Mouse (Mus musculus) spleen, embryonic (tissue): Measurements from ENCODE around the gene Mef2a.
"Not testable (repeated sequence)": the region's sequence is repeated elsewhere in the genome, so short reads cannot be mapped to it uniquely, and the experiment has no call there.

Source experiments
- CTCF ChIA-PET: fragments of 350-600 bp; sonication (Branson Sonifier 250); formaldehyde crosslinking; loops from one replicate; lab custom pipeline; 2022; lab: Charles Lee

The Mef2a gene

DNA sequence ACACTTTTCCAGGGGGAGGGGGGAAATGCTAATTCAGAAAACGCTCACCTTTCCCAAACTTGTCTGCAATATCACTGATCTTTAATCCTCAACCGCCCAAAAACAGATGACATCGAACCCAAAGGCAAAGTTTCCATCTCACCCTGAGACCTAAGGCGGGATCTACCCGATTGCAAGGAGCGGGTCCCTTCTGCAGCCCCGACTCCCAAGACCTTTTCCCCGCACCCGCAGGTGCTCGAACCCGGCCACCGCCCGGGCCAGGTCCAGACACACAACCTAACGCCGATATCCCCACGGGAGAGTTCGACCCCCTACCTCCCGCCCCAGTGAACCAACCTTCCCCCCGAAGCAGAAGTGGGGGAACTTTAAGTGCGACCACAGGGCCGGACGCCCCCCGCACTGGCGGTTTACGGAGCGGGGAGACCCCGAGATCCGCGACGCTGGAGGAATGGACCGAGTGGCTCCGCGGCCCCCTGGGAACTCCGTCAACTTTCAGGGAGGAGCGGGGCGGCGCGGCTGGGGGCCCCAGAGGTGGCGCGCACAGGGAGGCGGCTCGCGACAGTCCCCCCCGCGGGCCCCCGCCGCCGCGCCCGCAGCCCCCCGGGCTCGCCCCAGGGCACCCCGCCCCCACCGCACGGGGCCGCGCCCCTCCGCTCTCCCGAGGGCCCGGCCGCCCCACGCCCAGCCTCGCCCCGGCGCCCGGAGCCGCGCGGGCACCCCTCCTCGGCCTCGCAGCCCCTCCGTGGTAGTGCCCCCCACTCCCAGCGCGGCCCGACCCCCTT lies 576 bp downstream of the Mef2a start:
- CTCF ChIA-PET, result no interaction called here

DNA sequence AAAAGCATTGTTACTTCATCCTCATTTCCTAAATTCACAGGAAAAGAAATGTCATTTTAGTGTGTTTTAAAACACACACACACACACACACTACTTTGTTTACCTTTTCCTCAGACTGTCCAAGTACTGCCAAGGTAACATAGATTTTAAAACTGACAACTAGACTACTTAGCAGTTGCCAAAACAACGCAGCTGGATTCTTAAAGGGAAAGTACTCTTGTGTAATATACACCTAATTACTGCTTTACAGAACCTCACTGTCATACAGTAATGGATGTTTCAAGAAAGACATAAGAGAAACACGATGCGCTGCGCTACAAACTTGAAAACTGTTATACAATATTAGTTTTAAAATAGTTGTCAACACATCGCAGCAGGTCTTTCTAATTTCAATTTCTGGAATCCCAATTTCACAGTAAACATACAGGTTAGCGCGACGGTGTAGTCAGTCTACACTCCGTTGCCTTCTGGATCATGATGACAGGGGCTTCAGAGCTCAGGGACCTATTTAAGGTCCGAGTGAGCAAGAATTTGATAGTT lies 1.2 kb downstream of the Mef2a start:
- CTCF ChIA-PET, result no interaction called here

DNA sequence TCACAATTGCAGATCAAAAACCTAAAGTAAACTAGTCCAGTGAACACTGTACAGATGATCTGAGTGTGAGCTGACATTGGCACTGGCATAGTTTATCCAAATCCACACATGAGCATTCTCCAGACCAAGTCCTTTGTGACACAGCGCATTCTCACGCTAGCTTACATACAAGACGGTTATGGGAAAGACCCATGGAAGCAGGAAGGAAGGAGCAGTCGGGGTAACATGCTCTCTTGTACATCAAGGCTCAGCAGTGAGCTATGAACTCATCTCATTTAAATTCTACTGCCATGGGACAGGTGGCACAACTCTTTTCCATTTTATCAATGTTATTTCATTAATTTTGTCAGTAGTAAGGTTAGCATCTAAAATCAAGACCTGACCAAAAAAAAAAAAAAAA lies 3.0 kb downstream of the Mef2a start:
- CTCF ChIA-PET, result no interaction called here

DNA sequence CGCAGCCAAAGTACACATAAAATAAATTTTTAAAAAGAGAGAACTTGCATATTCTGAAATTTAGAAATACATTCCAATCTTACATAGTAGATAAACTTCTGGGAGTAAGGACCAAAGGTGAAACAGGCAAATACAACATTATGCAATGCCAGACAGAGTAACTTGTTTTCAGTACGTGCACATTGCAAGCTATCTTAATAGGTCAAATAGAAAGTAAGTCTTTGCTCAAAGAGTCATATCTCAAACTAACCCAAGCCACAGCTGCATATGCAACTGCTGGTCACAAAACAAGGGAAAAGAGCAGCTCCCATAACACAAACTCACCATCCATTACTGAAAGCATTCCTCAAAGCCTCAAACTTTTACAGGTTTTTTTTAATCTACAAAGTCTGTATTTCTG lies 4.3 kb downstream of the Mef2a start:
- CTCF ChIA-PET, result no interaction called here

DNA sequence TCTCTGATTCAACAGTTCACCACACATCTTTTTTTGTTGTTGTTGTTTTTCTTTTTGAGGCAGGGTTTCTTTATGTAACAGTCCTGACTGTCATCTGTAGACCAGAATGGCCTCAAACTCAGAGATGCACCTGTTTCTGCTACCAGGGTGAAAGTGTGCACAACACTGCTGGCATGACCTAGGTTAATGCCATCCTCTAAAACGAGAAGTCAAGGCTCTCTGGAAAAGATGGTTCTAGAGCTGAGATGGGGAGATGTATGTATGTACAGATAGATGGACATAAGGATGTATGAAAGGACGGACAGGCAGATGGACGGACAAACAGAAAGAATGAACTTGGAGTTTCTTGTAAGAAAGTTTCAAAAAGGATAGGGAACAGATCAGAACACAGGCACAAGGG lies 12.1 kb downstream of the Mef2a start:
- CTCF ChIA-PET, result interaction anchor here (1.2 kb wide), 1 partner anchor 144 kb away, joined by 3 read pairs; no protein-coding TSS in a partner anchor

DNA sequence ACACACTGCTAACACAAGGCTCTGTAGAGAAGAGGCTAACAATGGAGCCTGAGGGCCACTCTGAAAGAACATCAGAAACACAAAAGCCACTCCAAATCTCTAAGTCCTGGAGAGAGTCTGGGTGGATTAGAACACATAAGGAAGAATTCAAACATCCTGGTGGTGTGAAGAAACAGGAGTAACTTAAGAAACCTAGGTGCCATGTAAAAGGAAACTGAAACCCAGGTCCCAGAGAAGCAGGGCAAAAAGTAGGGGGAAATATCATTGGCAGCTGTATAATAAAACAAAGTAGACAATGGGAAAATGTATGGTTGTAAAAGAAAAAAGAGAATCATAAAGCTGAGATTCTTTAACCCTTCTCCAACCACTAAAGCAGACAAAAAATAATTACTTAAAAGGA lies 12.8 kb downstream of the Mef2a start:
- CTCF ChIA-PET, result interaction anchor here (1.2 kb wide), 1 partner anchor 143 kb away, joined by 3 read pairs; no protein-coding TSS in a partner anchor

DNA sequence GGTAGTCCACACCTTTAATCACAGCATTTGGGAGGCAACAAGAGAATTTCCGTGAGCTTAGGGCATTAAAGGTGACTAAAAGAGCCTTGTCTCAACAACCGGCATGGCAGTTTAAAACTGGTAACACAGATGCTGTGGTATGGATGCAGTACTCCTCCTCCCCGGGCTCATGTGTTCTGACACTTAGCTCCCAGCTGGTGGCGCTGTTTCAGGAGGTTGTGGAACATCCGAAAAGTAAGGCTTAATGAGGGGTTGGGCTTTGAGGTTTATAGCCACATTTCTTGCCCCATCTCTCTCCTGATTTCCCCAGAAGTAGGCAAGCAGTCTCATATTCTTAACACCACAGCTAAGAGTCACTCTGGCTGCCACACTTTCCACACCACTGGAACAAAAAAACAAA lies 16.8 kb downstream of the Mef2a start:
- CTCF ChIA-PET, result interaction anchor here (0.6 kb wide), 1 partner anchor 9 kb away, joined by 3 read pairs; no protein-coding TSS in a partner anchor

DNA sequence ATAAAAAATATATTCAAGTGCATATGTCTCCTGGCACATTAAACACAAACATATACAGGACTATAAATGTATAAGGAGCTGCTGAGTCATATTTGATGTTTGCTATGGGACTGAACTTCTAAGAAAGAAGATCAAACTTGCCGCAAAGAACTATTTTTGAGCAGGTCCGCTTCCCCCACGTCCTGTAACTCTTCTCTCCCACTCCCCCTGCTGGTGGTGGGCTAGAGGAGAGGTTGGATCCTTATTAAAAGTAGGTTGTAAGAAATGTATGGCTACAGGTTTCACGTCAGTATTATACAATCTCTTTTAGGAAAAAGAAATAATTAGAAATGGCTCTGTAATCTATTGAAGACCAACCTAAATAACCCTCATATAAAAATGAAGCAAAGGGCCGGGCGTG lies 19.0 kb downstream of the Mef2a start:
- CTCF ChIA-PET, result no interaction called here

DNA sequence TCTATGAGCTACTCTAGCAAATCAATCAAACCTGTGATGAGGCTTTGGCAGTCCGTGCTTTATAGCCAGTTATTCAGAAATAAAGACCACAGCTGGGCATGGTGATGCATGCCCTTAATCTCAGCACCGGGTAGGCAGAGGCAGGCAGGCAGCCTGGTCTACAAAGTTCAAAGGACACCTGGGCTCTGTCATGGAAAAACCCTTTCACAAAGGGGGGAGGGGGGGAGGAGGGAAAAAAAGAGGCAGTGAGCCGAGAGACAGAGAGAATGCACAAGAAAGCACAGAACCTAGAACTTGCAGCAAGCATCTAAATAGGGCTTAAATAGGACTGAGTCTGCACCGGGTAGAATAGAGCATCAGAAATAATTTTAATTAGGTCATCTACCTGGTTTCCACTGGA lies 19.7 kb downstream of the Mef2a start:
- CTCF ChIA-PET, result no interaction called here

DNA sequence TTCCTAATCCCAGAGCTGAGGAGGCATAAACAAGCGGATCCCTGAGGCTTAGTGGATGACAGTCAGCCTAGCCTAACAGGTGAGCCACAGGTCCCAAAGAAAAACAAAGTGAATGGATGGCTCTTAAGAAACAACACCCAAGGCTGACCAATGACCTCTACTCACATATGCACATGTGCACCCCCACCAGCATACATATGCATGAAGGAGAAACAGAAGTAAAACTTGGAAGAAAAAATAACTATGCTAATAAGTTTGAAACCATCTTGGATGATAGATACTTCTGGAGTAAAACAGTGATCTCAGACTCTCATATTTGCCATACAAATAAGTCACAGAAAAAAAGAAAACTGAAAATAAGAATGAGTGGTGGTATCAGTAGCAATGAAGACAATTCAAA lies 28.2 kb downstream of the Mef2a start:
- CTCF ChIA-PET, result no interaction called here

DNA sequence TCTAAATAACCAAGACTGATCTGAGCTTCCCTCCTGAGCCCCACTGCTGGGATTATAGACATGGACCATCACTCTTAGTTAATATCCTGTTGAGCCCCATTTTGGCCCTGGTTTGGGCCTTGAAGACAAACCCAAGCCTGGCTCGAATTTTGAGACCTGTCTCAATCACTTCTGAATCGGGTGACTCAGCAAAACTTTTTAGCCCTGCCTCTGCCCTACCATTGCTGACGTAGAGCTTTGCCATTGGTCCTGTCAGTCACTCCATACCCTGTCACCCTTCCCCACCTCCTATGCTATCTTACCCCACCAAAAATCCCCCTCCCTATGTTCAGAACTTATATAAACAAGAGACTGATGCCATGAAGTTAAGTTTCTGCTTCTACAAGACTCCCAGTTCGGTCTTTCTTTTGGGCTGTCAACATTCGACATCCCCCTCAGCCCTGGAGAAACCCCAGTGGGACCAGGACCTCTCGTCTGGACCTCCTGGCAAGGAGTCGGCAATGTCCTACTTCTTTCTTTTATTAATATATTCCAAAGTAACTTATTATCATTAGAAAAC lies 30.5 kb downstream of the Mef2a start:
- CTCF ChIA-PET, result no interaction called here

DNA sequence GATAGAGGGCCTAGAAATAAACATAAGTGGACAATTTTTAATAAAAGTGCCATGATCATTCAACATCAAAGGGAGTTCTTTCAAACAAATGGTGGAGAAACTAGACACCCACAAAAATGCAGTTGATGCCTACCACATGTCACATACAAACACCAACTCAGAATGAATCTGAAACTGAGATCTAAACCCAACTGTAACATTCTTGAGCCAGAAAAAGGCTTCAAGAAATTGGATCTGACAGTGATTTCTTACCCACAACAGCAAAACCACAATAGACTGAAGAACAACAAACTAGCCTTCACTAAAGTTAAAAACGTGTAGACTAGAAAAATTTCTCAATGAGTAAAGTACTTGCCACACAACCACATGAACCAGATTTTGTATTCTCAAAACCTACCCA lies 52.3 kb downstream of the Mef2a start:
- CTCF ChIA-PET, result no interaction called here

DNA sequence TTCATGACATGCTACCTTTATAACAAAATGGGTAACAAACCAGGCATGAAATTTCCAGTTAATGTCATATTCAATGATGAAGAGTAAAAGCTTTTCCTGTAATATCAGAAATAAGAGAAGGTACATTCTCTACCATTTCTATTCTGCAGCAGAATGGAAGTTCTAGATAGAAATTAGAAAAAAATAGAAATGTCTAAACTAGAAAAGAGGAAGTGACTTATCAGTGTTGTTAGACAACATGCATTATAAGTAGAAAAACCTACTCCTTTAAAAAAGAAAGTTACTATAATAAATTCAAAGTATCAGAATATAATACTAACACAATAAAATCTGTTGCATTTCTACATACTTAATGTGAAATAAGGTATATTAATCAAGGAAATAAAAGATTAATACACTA lies 54.0 kb downstream of the Mef2a start:
- CTCF ChIA-PET, result no interaction called here

DNA sequence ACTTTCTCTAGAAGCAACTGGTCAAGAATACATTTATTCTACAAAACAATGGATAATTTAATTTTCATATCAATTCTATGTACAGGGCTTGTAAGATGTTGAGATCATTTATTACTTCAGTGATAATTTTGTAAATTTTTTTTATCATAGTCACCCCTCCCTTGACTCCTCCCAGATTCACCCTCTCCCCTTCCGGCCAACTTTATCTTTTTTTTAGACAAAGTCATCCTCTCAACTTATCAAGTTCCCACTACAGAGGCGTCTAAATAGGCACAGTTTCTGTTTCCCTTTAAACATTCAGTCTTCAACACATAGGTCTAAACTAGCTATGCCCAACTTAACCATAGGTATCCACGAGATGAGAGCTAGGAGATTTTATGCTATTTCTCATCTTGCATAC lies 59.5 kb downstream of the Mef2a start:
- CTCF ChIA-PET, result no interaction called here

DNA sequence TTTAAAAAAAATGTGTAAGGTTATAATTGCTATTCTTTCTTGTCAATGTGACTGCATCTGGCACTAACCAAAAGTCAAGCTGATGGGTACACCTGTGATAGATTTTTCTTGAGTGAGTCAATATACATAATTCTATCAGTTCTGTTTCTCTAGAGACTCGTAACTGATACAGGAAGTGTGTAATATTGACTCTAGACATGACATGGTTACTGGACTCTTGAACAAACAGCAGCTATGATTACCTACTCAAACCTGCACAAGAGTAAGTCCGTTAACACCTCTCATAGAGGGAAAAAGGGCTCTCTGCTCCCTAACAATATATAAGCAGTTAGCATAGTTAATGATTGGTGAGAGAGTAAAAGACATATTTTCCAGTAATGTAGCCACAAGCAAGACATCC lies 62.5 kb downstream of the Mef2a start:
- CTCF ChIA-PET, result no interaction called here

DNA sequence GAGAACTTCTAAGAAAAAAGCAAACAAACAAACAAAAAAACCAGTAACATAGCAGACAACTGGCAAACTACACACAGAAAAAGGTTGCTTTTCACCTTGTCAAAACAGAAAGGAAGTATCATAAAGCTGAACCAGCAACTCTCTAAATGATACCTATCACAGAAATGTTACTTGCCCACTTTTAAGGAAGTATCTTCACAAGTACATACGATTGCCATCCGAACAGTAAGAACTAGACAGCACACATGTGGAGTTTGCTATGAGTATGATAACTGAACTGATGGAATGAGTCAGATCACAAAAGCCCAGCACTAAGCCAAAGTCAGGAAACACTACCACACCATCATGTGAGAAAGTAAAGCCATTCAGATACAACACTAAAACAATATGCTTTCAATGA lies 64.6 kb downstream of the Mef2a start:
- CTCF ChIA-PET, result no interaction called here

DNA sequence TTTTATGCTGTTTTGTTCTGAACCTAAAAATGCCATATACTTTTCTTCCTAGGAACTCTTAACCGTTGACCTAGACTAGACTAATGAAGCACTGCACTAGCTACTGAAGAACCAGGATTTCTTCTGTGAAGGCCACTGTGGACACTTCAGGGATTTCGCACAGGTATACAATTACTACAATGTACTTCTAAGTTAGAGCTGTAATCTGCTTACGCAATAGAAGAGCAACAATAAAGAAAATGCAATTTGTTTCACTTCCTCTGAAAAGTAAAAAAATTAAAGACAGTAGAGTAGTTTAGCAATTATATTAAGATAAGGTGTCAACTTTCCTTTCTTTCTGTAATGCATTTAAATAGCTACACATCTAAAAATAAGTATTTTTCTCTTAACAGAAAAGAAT lies 65.6 kb downstream of the Mef2a start:
- CTCF ChIA-PET, result interaction anchor here (0.6 to 0.7 kb wide), 2 partner anchors 10 to 66 kb away, joined by 3 to 4 read pairs; no protein-coding TSS in a partner anchor

DNA sequence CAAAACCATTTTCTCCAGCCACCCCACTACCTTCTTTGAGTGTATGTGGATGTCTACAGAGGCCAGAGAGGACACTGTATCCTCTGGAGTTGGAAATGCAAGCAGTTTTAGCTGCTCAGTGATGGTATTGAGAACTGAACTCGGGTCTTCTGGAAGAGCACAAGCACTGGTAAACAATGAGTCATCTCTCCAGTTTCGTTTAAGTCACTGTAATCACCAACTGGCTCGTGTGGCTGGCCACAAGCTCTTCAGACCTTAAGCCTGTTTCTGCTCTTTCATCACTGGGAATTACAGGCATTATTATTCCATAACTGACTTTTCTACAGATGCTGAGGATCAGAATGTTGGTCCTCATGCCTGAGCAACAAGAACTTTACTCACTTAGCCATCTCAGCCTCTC lies 67.7 kb downstream of the Mef2a start:
- CTCF ChIA-PET, result no interaction called here

DNA sequence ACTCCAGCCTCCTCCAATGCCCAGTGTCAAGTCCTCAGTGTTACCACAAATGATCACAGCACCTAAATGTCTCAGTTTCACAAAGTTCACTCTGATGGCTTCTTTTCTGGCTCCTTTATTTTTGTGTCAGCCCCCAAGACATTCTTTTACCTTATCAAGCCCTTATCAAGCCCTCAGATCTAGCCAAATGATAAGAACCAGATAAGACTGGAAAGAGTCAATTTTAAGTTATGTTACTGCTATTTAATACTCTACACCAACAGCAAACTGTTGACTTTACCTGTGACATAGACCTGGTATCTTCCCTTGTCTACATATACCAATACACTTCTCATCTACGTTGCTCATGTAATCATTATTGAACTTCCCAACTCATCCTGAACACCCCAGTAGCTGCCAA lies 76.2 kb downstream of the Mef2a start:
- CTCF ChIA-PET, result no interaction called here

DNA sequence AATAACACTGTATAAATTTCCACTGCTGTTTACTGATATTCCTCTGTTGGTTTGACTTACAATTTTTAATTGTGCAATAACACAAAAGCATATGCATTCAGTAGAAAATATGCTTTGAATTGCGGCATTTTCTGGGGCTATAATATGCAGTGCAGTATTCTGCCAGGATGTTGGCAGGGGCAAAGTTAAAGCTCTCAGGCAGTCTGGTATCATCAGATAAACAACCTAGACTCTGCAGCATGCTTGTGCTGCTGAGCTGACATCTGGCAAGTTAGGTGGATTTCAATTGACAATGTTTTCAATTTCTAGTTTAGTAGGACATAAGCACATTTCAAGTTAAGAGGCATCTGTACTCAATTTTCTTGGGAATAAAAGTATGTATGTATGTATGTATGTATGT lies 81.3 kb downstream of the Mef2a start:
- CTCF ChIA-PET, result no interaction called here

DNA sequence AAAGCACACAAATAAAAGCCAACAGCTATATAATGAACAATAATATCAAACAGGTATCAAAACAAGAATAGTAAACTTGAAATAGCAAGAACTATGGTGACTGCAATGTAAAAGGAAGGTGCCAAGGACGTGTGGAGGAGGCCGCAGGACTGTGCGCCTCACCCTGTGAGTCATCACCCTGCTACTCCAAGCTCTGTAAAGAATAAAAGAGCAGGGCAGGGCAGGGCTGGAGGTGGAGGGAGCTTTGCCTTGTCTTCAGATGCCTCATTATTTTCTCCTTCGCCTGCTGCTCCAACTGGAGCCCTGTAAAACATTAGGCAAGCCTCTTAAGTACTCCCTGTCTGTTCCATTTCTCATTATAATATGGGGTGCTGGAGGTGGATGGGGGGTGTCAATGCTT lies 85.2 kb downstream of the Mef2a start:
- CTCF ChIA-PET, result no interaction called here

DNA sequence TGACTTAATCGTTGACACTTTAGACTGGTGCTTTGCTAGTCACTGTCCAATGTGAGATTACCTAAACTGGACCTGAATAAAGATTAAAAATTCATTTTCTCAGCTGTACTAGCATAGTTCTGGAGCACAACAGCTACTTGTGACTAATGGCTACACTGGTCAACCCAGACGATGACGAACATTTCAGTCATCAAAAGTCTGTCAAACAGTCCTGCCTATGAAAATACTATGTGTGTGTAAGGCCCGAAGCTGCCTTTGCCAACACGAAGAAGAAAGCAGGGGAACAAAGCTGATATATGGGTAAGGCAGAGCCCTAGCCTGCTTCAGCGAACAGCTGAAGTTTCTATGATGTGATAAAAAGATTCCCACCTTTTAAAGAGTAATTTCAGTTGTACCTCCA lies 89.1 kb downstream of the Mef2a start:
- CTCF ChIA-PET, result no interaction called here

DNA sequence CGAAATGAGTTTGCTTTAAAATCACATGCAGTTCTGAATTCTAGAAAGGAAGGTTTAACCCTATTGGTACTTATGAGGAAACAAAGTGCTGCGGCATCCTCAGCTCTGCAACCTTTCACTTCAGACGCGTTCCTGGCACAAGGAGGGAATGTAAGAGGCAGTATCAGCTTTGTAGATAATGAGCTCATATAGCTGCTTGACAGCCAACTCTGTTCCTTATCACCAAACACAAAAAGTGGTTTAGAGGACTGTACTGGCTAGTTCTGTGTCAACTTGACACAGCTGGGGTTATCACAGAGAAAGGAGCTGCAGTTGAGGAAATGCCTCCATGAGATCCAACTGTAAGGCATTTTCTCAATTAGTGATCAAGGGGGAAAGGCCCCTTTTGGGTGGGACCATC lies 102.2 kb downstream of the Mef2a start:
- CTCF ChIA-PET, result not testable (repeated sequence)
